Mouse (Mus musculus) small intestine, adult 2 months (tissue): ENCODE results near the gene Zp1.

Source experiments
- CTCF ChIP-seq: fragments of 200-500 bp; IDR thresholded peaks from 2 replicates; pipeline ENCODE4 v1.5.1; 2012; ENCODE audit warnings: low read depth, mild to moderate bottlenecking, control low read depth, inconsistent platforms, low read length, moderate library complexity, mixed read lengths; ENCODE audit not compliant: insufficient replicate concordance, insufficient read length; ENCODE audit errors: extremely low read depth
- POLR2A ChIP-seq: fragments of 200-500 bp; IDR thresholded peaks from 2 replicates; pipeline ENCODE4 v1.6.1; 2012; ENCODE audit warnings: low read depth, mild to moderate bottlenecking, control low read depth, inconsistent platforms, low read length, moderate library complexity

DNA sequence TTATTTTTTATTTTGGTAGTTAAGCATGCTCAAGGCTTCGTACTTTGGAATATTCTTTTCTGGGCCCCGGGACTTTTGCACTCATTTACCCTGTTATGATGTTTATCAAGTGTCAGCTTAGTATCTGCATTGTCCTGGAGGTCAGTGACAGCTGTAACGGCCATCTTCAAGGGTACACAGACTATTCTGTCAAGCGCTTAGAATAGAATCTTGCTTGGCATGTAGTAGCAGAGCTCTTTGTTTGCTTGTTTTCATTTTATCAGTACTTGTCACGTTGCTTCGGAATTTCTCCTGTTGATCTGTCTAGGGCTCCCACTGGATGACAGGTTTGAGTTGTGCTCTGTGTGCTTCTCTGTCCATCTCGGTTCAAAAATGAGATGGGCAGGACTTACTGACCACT, 23.6 kb downstream of the Zp1 start:
- TF ChIP-seq POLR2A: no peak
- no peak for TF ChIP-seq CTCF
